Mouse (Mus musculus): ENCODE results near the gene Mrvi1. TPM values are rescaled to one million over a fixed set of nuclear protein-coding genes. Genes with fewer than 3 reads are reported as not detected.
"Not testable (repeated sequence)": the region's sequence is repeated elsewhere in the genome, so short reads cannot be mapped to it uniquely, and the experiment has no call there.

Mrvi1 gene
- total RNA-seq, 2 experiments from 2014 or later: 15.4 to 17.6 TPM

DNA sequence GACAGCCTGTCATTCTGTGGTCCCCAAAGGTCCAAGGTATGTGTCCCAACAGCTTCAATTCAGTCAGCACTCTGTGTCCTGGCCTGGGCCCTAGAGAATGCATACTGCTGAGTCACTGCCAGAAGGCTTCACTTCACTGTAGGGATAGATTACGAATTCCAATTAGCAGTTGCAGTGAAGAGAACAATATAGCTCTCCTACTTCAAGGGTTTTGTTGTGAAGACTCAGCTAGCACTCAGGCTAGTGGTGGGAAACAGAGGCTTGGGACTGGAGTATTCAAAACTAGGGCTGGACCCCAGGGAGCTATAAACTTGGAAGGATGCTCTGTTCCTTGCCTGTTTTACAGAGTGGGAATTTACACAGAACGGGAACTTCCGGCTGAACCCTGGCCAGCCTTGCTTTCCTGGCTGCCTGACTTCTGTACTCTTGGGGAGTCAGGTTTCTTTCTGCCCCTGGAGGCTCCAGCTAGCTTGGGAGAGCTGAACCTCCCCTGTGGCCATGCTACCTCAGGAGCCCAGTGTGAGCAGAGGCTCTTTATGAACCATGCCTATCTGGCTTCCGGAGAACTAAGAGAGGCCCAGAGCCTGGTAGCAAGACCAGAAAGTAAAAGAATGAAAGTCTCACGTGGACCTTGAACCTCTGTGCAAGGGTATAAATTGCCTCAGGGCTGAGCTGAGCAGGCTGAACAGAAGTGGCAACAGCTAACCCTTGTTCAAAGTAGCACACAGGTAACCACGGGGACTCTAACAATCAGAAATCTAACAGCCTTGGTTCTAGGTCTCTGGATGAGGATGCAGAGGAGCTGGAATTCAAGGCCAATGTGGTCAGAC, 40.3 kb downstream of the Mrvi1 start:
- DNase-seq (ENCODE audit: low spot score in 2 of 2): no peak

DNA sequence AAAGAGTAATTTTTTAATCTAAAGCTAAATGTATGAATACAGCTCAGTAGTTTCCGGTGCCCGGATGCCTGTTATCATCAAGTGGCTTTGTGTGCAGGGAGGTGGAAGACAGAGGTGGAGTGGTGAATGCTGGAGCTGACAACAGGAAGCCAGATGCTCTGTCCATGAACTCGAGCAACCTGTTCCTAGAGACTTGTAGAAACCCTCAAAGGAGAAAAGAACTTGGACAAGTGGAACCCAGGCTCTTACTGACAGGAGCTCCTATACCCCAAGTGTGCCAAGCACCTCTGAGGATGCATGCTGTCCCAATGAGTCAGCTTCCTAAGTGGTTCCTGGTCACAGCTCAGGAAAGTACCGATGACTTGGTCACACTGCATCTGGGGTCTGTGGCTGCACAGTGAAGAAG, 41.1 kb downstream of the Mrvi1 start:
- no peak for DNase-seq (ENCODE audit: low spot score in 2 of 2)

DNA sequence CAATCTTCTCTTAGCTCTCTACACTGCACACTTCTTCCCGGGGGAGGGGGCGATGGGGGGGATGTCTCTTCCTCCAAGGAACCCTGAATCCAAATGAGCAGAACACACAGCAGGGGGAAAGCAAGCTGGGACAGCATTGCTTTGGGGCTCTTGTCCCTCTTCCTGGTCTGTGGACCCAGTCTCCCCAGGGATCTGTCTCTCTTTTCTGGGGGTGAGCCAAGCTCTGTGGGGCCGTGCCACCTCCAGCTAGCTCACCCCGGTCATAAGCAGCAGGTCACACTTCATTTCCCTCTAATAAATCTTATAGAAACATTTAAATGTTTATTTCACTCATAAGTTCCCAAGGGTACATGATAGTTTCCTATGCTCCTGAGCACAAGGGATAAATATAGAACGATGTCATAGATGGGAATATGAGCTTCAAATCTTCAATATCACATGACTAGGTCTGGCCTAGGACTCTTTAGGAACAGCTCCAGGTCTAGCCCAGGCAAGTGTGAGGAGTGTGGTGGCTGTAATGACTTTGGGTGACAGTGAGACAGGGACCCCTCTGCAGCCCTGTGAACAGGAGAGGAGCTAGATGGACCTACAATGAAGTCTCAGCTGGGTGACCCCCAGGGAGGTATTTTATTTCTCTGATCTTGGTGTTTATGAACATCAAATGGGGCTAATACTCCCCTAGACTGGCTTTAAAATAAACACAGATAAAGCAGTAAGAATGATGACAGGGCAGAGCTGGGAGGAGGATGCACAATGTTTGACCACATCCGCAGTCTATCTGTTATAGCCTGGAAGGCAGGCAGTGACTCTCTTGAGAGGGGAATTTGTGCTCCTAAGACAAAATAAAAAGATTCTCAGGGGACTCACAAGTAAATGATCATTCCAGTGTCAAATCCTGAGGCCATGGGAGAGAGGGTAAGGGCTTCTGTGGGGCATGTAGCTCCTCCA, 46.2 kb downstream of the Mrvi1 start:
- no peak for DNase-seq (ENCODE audit: low spot score in 2 of 2)

DNA sequence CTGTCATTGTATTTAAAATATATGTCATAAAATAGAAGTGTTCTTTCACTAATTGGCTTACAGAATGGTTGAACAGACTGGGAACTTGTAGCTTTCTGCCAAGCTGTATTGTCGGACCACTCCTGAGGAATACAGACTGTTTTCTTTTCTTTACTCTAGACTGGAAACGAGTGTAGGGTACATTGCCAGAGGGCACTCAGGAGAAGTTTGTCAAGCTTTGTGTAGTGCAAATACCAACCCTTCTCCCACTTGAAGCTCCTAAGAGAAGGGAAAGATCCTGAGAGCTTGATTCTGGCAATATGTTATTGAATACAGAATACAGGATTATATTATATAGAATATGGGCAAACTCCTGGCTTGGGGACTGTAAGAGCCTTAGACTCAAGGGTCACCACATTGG, 48.3 kb downstream of the Mrvi1 start:
- no peak for DNase-seq (ENCODE audit: low spot score in 2 of 2)

DNA sequence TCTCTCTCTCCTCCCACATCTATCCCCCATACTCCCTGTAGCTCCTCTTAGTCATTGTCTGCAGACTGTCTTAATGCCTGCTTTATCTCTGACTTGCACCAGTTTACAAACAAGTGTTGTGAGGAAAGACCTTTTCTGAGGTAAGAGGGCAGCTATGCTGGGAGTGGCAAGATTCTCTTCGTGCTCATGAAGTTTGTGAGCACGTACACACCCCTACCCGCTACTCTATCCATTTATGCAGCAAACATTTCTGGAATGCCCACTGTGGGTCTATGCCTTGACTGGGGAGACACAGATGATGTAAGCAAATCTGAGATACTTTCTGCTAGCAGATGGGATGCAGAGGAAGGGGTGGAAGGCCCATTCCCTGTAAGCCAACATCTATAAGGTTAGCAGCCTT, 48.9 kb downstream of the Mrvi1 start:
- DNase-seq (ENCODE audit: low spot score in 2 of 2): no peak

DNA sequence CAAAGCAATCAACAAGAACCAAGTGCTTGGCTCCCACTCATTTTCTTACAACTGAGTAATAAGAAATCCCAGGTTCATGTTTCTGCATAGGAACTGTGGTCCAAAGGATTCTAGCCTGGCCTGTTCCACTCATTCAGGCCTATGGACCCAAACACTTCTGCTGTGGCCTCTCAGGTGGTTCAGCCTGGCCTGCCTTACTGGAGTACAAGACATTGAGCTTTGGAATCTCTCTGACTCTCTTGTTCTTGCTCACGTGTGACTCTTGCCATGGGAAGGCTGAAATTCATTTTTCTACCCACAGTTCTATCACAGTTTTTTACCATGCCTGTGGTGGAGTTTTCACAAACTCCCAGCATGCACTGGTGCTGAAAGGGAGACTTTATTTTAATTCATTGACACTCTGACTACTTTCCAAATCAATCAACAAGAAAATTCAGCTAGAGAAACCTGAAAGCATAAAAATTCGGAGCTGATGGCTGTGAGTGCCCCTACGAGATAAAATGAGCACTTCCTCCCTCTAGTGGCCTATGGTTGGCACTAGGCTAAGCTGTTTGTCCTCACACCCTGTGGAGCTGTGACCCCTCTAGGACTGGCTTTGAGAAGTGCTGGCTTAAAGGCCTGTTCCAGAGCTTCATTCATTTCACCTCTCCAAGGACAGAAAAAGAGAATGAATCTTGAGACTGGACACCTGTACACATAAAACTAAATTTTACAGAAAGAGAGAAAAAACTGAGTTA, 52.0 kb downstream of the Mrvi1 start:
- DNase-seq (ENCODE audit: low spot score in 2 of 2): no peak

DNA sequence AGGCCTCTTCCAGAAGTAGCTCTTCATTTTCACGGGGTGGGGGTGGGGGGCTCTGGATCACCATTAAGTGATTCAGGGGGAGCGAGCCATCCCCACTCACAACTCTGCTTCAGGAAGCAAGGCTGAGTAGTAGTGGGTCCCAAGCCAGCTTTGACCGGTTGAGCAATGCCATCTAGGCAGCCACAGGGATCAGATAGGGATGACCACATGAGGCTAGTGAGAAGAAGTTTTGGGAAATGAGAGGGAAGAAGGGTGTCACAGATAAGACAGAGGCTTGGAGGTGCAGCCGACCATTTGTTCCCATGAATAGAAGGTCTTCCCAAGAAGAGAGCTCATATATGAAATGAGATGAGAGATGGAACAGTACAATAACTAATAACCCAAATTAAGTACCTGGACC, 55.7 kb downstream of the Mrvi1 start:
- DNase-seq (ENCODE audit: low spot score in 2 of 2): no peak

DNA sequence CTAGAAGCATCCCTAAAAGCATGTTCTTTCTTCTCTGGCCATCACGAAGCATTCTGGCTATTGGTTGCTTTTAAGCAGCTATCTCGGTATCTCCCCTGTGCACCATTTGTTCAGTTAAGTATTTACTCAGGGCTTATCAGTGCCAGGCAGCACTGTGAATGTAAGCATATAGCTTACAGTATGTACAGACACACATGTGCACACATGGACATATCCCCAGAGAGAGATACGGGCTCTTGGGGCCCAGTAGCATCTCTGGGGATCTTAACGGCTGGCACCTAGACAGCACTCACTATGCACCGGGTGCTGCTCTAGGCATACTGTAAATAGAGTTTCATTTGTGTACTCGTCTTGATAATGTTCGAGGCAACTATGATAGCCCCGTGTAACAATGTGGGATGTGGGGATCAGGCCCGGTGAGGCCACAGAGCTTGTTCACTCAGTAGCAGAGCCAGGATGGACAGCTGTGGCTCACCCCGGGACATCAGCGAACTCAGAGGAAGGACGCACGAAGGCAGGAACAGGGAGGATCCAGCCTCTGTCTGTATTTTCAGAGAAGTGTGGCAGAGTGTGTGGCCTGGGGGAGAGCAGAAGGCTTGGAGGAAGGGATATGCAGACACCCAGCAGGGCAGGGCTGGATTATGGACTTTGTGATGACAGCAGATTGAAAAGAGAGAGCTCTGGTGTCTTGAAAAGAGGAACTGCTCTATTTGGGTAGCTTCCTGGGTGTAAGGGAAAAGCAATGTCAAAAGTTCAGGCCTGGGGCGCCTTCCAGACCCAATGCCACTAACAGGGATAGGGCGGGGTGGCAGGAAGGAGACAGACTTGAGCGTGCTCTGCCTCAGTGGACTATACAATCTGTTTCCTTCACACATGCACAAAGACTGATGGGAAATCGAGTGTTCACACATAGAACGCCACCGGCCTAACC, 61.7 kb downstream of the Mrvi1 start:
- no peak for DNase-seq (ENCODE audit: low spot score in 2 of 2)

DNA sequence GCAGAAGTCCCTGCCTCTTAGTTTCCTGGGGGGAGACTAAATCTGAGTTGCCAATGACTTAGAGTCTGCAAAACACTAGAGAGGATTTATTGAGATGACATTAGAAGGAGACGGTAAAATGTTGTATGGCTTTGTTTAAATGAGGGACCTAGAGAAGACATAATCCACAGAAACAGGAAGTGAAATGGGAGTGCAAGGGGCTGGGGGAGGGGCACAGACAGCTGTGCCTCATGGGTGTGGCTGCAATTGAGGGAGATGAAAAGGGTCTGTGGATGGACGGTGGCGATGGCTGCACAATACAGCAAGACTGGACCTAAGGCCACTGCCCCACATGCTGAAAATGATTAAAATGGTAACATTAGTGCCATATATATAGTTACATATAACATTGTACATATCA, 62.5 kb downstream of the Mrvi1 start:
- no peak for DNase-seq (ENCODE audit: low spot score in 2 of 2)

DNA sequence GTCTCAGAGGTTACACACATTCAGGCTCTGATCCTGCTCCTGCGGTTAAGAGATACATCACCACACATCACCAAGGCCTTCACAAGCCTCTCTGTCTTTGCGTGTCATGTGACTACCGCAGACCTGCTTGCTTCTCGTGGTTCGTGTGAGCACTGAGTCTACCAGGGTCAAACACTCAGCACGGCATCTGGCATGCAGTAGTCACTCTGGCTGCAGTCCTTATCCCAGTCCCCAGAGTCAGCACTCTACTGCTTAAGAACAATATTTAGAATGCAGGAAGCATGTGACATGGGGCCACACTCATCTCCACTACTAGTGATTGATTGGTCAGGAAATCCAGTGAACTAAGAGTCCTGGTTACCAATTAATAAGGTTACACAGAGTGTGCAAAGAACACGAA, 66.3 kb downstream of the Mrvi1 start:
- DNase-seq (ENCODE audit: low spot score in 2 of 2): no peak

DNA sequence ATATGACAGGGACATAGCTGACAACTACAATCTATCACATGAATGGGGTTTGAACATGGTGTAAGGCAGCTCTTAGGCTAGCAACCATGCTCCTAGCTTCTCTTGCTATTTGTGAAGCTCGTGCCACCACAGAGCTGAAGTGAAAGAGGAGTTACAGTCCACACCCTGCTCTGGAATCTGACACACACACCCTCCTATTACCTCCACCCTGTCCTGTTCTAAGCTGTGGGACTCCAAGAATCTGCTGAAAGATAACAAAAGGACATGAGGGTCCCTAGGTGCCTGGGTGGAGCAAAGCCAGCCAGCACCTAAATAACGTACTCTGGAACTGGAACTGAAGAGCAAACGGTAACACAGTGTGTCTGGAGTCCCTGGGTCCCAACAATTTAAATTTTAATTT, 67.7 kb downstream of the Mrvi1 start:
- no peak for DNase-seq (ENCODE audit: low spot score in 2 of 2)

DNA sequence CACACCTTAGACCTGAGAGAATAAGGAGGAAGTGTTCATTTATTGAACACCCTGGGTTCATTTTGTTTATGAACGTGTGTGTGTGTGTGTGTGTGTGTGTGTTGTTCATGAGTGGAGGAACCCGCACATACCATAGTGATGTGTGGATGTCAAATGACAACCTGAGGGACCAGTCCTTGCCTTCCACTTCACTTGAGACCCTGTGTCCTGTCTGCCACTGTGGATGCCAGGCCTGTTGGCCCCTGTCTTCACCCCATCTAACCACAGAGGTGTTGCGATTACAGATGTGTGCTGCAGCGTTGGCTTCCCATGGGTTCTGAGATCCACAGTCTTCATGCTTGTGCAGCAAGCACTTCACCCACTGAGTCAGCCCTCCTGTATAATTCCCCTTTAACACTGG, 68.5 kb downstream of the Mrvi1 start:
- DNase-seq (ENCODE audit: low spot score in 2 of 2): no peak

DNA sequence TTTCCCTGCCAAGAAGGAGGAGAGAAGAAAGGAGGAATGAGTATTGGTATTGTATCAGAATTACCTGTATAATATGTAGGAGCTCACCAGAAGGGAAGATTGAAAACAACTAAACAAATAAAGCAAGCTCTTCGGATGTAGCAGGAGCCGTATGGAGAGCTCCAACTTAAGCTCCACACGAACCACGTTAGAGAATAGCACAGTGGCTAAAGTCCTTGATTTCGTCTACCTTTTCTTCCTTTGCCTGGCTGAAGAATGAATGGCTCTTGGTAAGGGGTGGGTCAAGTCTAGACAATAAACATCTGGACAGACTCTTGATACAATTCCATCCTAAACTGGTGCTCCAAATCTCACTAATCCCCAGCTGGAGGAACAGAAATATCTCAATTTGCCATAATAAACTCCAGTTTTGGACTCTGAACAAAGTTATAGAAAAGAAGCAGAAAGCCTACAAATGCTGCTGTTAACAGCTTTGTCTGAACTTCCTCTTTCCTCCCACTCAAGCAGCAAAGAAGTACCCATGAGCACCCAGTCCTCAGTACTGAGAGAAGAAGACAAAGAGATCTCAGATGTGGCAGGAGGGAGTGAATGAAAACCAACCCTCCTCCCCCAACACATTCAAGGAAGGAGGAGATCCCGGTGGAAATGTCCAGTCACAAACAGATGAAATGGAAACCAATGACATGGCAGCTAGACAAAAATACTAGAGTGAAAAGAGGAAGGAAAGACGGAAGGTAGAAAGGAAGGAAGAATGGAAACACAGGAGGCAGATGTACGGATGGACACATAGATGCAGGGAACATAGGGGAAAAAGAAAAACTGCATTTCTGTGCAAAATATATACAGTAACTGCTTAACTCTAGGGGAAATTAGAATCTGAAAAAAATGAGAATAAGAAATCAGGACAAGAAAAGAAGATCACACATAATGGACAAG, 73.8 kb downstream of the Mrvi1 start:
- no peak for DNase-seq (ENCODE audit: low spot score in 2 of 2)

DNA sequence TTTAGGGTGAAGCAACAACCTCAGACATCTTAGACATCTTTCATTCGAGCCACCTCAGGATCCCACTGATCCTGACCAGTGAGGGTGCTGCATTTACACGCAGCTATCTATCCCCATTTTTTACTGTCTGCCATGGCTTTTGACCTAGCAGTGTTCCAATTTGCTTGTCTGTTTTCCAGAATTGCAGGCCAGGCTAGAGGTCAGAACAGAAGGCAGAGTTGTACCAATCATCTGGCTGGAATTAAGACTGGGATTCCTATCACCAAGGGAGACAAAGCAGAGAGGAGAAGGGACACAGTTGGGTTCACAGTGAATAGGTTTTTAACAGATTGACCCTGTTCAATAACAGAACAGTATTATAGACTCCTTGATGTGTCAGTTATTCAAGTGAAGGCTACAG, 75.7 kb downstream of the Mrvi1 start:
- no peak for DNase-seq (ENCODE audit: low spot score in 2 of 2)

DNA sequence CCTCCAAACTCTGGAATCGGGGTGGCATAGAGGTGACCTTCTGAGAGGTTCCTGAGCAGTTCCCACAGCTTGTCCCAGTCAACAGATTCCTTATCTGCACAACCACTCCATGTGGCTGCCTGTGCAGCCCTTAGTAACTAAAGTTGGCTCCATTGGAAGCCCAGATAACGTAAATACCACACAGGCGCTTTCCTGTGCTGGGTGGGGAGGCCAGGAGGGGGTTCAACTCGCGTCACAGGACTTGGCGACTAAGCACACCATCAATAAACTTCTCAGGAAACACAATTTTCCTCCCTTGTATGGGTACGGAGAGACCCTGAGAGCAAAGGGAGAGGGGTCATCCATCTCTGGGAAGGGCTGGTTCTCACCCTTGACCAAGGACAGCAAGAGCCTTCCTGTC, 79.0 kb downstream of the Mrvi1 start:
- no peak for DNase-seq (ENCODE audit: low spot score in 2 of 2)

DNA sequence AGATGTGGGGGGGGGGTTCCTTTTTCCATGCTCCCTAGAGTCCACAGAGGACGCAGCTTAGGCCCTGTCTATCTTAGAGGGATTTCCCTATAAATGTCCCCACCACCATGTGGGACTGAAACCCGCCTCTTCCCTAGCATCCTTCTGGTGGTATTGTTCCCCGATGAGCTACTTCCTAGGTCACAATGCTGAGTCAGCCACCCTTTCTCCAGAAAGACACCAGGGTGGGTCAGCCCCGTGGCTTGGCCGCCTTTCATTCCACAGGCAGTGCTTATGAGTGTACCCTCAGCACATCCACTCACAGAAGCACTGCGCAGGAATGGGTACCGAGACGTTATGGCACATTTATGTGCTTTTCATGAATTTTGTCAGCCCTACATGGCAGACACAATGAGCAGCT, 85.1 kb downstream of the Mrvi1 start:
- DNase-seq (ENCODE audit: low spot score in 2 of 2): no peak

DNA sequence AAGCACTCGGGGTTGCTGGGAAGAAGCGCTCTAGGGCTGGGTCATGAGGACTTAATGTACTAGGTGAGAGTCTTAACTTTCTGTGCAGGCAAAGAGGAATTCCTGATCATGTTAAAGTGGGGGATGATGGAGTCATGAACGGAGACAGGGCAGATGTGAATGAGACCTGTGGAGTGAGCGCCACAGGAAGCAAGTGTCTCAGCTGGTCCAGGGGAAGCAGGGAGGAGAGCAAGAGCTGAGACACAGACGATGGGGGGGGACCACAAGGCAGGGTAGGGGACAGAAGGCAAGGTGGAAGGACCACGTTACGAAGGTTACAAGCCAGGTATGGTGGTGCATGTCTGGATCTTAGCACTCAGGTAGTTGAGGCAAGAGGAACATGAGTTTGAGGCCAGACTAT, 85.8 kb downstream of the Mrvi1 start:
- no peak for DNase-seq (ENCODE audit: low spot score in 2 of 2)

DNA sequence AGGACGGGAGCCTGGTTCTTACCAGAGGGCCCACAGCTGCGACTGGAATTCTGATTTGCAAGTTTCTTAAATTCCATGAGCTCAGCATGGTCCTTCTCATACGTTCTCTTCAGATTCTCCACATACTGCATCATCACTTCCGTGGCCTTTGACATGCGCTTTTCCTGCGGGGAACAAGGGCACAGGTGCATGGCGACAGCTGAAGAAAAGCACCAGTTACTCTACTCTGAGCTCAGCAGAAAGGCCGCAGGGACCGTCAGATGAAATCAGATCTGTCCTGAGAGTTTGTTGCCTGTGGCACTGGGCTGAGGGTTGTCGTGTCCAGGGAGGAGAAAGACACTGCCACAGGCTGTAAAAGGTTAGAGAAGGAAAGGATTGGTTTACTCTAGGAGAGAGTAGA, 86.5 kb downstream of the Mrvi1 start:
- not testable (repeated sequence) for DNase-seq (ENCODE audit: low spot score in 2 of 2)

DNA sequence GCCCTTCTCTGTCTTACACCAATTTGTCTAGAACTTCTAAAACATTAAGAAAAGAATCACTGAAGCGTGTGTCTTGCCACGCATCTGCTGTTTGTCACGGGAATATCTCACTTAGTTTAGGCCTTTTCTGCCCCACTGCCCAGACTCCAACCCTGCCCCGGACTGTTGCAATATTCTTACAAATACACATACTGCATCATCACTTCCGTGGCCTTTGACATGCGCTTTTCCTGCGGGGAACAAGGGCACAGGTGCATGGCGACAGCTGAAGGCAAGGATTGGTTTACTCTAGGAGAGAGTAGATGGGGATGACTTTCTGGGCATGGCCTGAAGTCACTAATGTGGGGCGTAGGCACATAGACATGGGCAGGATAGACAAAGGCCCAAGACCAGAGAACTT, 87.6 kb downstream of the Mrvi1 start:
- no peak for DNase-seq (ENCODE audit: low spot score in 2 of 2)
